Mouse (Mus musculus) olfactory bulb, adult 2 months (tissue): ENCODE data around the gene Shc4.

Experiments
- CTCF ChIP-seq: fragments of 200-500 bp; IDR thresholded peaks from 2 replicates; pipeline ENCODE4 v1.5.1; 2012; ENCODE audit warnings: low read depth, mild to moderate bottlenecking, low read length, moderate library complexity; ENCODE audit not compliant: insufficient read depth
- POLR2A ChIP-seq: fragments of 200-500 bp; IDR thresholded peaks from 2 replicates; pipeline ENCODE4 v1.6.1; 2012; ENCODE audit warnings: mild to moderate bottlenecking, low read depth, low read length, moderate library complexity; ENCODE audit not compliant: insufficient read depth

- TF ChIP-seq CTCF (no peak), POLR2A (no peak)
These were observed 27.7 kb downstream of the Shc4 start for GRCm38 (mm10) chr2:125696219-125696618.
